Mouse (Mus musculus) adrenal gland (tissue): ENCODE measurements around the gene Fgfr2.

Source experiments
- intact Hi-C: fragments of 180-260 bp; cut with DNase I; formaldehyde crosslinking; loops from one replicate; pipeline ENCODE4 v1.15.1; 2025

Fgfr2 gene

GRCm38 (mm10) chr7:132398487-132398886 is 724.7 kb downstream of the Fgfr2 start:
- intact Hi-C loops: no loop called here

DNA sequence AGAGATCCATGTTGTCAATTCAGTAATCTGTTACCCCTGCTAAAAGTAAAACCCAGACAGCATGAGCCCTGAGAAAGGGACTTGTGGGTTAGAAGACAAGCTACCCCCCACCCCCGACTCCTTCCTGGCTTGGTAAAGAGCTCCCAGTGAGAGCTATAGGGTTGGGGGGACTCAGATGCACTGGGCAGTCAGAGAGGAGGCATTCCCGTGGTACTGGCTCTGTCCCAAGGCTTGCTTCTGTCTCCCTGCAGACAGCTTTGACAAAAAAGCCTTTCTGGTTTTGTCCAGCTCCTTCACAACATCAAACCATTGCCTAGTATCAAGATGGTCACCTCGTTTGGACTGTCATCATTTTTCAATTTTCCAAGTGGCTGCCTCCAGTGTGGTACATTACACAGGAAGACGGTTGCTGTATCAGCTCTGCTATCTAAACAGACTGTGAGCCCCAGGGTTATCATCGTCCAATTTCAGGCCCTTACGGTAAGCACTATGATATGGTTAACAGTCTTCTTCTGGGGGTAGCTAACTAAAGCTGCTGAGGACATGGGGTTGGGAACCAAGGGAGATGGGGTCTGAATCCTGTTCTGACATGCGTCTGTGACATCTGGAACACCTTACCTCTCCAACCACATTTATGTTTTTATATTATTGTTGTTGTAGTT is 726.4 kb downstream of the Fgfr2 start:
- intact Hi-C loops: no loop called here

GRCm38 (mm10) chr7:132393582-132394175 is 729.5 kb downstream of the Fgfr2 start:
- intact Hi-C loops: no loop called here

GRCm38 (mm10) chr7:132393014-132393406 is 730.1 kb downstream of the Fgfr2 start:
- intact Hi-C loops: no loop called here

DNA sequence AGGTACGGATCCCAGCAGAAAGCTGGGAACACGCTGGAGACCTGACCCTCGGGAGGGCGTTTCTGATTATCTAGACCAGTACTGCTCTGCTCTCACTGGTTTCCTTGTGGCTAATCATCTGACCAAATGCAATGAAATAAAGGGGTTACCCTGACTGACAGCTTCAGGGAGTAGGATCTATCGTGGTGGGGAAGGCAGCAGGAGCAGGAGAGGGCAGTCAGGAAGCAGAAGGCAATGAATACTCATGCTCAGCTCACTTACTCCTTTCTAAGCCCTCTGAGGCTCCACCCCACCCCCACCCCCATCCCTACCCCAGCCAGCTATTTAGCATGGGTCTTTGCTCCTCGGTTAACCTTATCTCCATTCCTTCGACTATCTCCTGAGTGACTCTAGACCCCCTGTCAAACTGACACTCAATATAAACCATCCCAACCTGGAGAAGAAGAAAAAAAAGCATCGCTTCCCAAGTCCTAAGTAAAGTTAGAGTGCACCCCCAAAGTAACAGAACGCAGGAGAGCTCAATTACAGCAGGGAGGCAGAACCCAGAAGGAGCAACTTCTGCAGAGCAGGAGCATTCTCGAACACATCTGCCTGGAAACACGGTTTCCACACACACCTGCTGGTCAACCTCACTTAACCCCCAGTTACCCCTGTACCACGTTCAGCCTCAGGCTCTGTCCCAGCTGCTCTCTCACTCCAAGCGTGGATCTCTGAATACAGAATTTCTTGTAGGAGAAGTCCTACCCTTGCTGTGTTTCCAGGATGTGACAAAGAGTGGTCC is 730.7 kb downstream of the Fgfr2 start:
- intact Hi-C loops: no loop called here

DNA sequence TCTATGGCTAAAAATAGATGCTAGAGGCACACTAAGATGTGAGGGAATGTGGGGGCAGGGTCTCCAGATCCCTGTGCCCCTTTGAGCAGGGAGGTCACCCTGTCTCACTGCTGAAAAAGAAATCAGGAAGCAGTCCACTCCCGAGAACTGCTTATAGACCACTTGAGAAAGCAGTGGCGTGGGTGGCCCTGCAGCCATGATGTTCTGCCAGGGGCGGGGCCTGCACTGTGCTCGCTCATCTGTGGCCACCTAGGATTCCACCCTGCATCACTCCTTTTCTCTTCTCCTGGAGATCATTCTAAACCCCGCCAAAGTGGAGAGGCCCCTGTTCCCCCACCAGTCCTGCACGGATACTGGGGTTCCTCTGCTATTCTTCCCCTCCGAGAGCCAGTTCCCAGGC is 733.7 kb downstream of the Fgfr2 start:
- intact Hi-C loops: no loop called here

DNA sequence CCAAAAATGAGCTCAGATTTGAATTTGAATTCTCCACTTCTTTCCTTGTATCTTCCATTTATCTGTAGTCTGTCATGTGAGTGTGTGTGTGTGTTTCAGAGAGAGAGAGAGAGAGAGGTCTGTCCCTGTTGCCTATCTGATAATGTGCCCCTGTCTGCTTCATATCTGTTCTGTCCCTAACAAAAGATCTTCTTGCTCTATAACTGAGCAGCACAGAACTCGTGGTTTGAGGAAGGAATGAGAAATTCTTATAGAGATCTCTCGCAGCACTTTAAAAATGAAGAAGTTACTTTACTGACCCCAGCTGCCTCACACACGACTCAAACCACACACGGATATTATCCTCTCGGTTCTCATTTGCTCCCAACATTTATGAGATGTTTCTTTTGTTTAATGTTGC is 735.6 kb downstream of the Fgfr2 start:
- intact Hi-C loops: no loop called here

DNA sequence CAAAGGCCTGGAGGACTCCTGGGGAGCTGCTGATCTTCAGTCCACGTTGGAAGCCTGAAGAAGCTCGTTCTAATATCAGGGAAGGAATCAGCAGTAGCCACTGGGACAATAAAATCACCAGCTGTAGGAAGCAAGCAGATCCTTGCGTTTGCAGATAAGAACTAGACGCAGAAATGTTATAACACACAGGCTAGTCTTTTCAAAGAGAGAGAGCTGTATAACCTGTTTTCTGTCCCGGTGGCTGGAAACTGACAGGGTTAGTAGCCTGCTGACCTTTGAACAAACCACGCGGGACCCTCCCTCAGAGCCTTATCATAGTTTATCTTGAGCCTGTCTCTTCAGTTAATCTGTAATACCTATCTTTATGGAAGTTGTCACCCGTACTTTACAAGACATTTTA is 736.8 kb downstream of the Fgfr2 start:
- intact Hi-C loops: no loop called here

DNA sequence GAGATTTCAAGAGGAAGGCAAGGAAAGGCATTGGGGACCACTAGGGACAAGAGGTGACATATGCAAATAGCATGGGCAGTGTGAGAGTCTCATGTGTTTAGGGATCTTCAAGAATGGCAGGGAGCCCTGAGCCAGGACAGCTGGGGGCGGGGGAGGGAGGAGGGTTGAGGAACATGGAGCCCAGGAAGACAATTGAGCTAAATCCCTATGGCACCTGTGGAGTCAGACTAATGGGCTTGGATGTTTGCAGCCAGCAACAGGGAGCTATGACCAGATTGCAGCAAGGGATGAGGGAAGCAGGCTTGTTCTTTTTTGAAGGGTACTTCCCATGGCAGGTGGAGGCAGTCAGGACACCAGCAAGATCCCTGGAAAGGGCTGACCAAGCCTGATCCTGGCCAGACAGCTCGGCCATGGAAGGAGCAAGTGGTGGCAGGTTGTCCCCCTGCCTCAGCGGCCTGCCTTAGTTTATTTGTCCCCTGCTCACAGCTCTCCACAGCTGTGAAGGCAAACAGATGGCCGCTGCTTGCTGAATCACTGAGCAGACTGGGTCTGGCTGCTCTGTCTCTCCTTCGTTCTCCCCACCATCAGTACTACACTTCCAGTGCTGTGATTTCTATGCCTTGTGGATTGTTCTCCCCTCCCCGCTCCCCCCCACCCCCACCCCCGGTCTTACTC is 737.6 kb downstream of the Fgfr2 start:
- intact Hi-C loops: no loop called here

GRCm38 (mm10) chr7:132384736-132385455 is 738.3 kb downstream of the Fgfr2 start:
- intact Hi-C loops: no loop called here

DNA sequence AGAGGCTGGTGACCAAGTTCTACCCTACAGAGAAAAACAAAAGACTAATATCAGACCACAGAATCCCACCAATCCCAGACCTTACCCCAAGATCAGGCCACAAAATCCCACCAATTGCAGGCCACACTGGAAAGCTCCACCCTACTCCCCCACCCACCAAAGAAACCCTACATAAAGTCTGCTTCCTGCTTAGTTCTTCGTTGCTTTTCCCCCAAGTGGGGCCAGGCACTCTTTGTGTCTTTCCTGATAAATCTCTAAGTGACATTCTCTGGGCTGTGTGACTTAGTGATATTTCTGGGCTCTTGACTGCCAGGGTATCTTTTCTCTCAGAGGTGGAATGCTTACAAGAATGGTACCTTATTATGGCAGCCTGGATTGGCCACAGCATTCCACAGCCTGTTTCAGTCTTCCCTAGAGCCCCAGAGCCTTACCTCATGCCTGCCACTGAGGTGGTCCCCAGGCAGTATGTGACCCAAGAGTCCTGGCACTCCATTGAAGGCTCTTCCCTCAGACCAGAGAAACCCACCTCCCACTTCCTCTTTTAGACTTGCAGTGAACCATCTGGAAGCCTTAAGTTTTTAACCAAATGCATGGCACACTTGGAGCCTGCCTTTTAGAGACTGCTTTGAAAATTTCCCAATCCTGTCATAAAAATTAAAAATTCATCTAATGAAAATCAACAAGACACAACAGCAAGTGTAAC is 742.4 kb downstream of the Fgfr2 start:
- intact Hi-C loops: no loop called here

GRCm38 (mm10) chr7:132377913-132378312 is 745.2 kb downstream of the Fgfr2 start:
- intact Hi-C loops: no loop called here

GRCm38 (mm10) chr7:132373594-132374378 is 749.4 kb downstream of the Fgfr2 start:
- intact Hi-C loops: no loop called here

DNA sequence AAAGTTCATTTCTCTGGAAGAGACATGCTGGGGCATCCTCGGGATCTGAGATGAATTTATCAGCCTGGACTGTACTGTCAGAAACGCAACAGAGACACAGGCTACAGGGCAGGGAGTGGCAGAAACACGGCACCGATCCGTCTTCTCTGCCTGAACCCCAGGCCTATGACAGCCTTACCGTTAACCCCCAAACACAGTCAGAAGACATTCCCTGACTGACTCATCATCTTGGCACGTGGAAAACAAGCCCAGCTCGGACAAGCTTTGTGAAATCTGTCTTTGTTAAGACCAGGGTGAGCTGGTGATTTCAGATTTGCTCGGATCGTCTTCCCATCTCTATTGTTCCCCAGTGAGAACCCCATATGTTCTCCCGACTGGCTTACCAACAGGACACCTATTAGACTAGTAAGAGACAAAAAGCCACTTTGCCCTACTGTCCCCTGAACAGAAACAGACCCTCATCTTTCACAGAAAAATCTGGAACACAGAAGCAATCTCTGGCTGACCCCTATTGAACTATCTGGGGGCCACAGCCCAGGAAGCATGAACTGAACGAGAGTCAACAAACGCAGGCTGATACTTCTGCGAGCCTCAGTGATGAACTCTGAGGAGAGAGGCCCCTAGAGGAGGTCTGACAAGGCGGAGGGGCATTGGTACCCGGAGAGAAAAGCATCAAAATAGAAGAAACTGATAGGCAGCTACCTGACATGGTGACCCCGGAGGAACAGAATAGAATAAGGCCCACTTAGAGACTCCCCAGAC is 750.2 kb downstream of the Fgfr2 start:
- intact Hi-C loops: no loop called here

DNA sequence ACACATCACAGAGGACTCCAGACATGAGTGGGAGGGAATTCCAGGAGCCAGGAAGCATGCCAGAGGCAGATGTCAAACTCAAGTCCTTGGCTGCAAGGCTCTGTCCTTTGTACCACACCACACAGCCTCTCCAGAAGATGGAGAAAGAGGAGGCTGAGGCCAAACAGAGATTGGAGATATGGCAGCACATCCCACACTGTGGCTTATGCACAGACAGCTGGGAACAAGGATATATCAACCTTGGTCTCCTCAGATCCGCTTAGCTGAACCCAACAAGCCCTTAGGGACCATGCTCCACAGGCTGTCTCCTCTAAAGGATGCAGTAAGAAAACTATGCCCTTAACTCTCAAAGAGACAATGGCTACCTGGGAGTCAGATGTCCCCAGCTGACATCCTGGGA is 751.3 kb downstream of the Fgfr2 start:
- intact Hi-C loops: no loop called here

DNA sequence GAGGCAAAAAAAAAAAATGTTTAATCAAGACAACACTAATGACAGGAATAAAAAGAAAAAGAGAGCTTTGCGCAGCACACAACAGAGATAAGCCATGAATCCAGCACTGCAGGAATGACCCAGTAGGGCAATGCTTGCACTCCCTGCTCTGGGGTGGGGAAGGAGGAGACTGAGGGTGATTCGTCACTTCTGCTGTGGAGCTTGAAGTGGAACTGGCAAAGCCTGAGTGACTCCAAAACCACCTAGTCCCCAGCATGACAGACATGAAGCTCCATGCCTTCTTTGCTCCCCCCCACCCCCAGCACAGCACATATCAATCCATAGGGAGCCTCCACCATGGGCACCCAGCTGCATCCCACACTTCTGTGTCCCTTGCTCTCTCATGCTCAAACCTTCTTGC is 753.4 kb downstream of the Fgfr2 start:
- intact Hi-C loops: no loop called here

DNA sequence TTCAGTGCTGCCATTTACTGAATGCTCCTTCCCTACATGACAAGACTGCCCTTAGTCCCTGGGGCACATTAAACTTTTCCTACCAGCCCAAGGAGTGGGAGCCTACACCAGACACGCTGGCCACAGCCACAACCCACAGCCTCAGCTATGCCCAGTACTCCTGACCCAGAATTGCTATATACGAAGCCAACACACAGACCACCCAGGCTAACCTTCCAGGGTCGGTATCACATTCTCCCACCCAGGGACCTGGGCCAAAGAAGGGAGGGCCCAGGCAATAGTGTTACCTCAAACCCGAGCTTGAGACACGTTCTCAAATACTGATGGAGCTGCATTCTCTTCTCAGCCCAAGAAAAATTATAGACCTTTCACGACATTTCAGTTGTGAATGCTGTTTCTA is 754.3 kb downstream of the Fgfr2 start:
- intact Hi-C loops: no loop called here

DNA sequence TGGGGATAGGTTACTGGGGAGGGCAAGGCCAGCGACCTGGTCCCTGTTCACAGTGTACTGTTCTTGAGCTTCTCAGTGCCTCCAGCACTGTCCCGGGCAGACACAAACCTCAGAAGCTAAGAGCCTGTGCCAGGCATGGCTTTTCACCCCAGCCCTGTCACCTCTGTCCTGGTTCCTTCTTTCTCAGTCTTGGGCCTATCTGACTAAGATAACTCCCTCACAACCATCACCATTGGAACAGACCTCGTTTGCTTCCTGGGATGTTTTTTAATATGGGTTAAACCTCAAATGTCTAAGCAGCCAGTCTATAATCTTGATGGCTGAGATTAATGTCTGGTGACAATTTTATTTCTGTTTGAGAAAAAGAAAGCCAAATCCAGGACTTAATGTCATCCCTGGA is 755.8 kb downstream of the Fgfr2 start:
- intact Hi-C loops: no loop called here

GRCm38 (mm10) chr7:132365703-132366384 is 757.3 kb downstream of the Fgfr2 start:
- intact Hi-C loops: no loop called here
